Mouse (Mus musculus): ENCODE data around the gene Tgif1. TPM values are rescaled to one million over a fixed set of nuclear protein-coding genes. Genes with fewer than 3 reads are reported as not detected.
"Not testable (repeated sequence)": the region's sequence is repeated elsewhere in the genome, so short reads cannot be mapped to it uniquely, and the experiment has no call there.

The Tgif1 gene
- polyA plus RNA-seq, 1 experiment from 2014 or later: 60.3 TPM

DNA sequence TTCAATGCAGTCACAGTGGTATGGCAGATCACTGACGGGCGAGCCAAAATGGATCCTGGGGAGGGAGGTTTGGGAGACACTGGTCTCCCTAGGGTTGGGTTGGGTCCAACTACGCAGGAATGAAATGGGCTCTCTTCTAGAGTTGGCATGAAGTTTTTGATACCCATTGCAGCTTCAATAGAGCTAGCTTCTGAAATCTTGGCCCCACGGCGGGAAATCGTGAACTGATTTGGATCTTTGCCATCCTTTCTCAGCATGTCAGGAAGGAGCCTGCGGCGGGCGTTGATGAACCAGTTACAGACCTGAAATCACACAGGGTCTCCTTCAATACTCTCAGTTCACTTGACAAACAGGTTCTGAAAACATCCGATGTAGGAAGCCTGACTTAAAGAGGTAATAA lies 8.4 kb downstream of the Tgif1 start:
- Histone ChIP-seq H3K36me3 (ENCODE audit: insufficient read depth) (peaks cover 56% of the 10 kb centered on the region), H3K27me3 (ENCODE audit: insufficient read depth, low read length) (no peaks in the 10 kb centered on the region), H3K9ac (no peak overlapping the region; the same call in 1 of the 2 replicates), H3K4me3 (ENCODE audit: low read depth, low read length) (no peak overlapping the region), H3K4me2 (peak overlapping the region; percentile 7; the same call in 1 of the 2 replicates), H3K9me3 (ENCODE audit: low read depth, low read length) (no peaks in the 10 kb centered on the region), H3K4me1 (ENCODE audit: insufficient read depth) (peaks cover 11% of the 10 kb centered on the region), H3K27ac (ENCODE audit: low read depth) (peak overlapping the region; percentile 79)
- ATAC-seq (ENCODE audit: insufficient read depth) (no peak), DNase-seq (peak; percentile 71)
- WGBS: 41% methylated on average over 10 of the region's 10 CpGs
- no peak for TF ChIP-seq CTCF (IDR thresholded peaks at IDR 0.05; ENCODE audit: low read depth)

DNA sequence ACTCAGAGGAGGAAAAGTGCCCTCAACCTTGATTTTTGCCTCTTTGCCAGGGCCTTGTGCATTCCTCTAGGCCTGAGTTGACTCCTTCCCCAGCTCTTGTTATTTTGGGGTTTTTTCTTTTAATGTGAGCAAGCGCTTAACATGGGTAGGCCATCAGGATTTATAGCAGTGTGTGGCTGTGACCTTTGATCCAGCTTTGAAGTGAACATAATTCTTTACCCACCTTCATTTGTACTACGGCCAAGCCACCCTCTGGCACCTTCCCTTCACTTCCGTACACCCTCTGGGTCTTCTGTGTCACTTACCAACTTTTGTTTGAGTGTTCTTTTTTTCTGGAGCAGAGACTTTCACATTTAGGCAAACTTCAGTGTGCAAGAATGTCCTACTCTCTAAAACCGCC lies 10.1 kb downstream of the Tgif1 start:
- WGBS: 85% methylated on average over 4 of the region's 4 CpGs
- Histone ChIP-seq H3K27me3 (ENCODE audit: insufficient read depth, low read length) (no peaks in the 10 kb centered on the region), H3K27ac (ENCODE audit: low read depth) (no peak overlapping the region), H3K4me3 (ENCODE audit: low read depth, low read length) (no peak overlapping the region), H3K9ac (no peak overlapping the region), H3K4me1 (ENCODE audit: insufficient read depth) (peaks cover 11% of the 10 kb centered on the region), H3K36me3 (ENCODE audit: insufficient read depth) (peaks cover 63% of the 10 kb centered on the region), H3K4me2 (no peak overlapping the region), H3K9me3 (ENCODE audit: low read depth, low read length) (no peaks in the 10 kb centered on the region)
- DNase-seq (no peak), ATAC-seq (ENCODE audit: insufficient read depth) (no peak)
- TF ChIP-seq CTCF (IDR thresholded peaks at IDR 0.05; ENCODE audit: low read depth): no peak

DNA sequence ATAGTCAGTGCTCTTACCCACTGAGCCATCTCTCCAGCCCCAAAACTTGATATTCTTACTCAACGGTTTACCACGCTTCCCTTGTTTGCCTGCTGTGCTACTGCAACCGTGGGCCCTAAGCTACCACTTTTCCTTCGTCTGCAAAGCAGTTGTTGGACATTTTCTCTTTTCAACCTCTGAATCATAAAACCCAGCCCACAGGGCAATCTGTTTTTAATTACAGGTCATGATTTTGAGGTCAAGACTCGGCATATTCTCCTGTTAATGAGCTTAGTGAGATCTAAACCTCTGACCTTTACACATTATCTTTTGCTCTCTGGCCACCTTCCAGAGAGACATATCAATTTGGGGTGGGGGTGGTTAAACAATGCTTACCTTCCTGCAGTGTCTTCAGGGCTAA lies 14.8 kb downstream of the Tgif1 start:
- Histone ChIP-seq H3K4me2 (no peak overlapping the region), H3K27ac (ENCODE audit: low read depth) (no peak overlapping the region), H3K36me3 (ENCODE audit: insufficient read depth) (peaks cover 36% of the 10 kb centered on the region), H3K4me3 (ENCODE audit: low read depth, low read length) (no peak overlapping the region), H3K9me3 (ENCODE audit: low read depth, low read length) (no peaks in the 10 kb centered on the region), H3K27me3 (ENCODE audit: insufficient read depth, low read length) (no peaks in the 10 kb centered on the region), H3K4me1 (ENCODE audit: insufficient read depth) (0 out of 2 replicates have a peak, but pooled peaks cover 5% of the 10 kb centered on the region), H3K9ac (no peak overlapping the region)
- no peak for TF ChIP-seq CTCF (IDR thresholded peaks at IDR 0.05; ENCODE audit: low read depth)
- ATAC-seq (ENCODE audit: insufficient read depth) (no peak), DNase-seq (no peak)
- WGBS: 73% methylated on average over 5 of the region's 5 CpGs

DNA sequence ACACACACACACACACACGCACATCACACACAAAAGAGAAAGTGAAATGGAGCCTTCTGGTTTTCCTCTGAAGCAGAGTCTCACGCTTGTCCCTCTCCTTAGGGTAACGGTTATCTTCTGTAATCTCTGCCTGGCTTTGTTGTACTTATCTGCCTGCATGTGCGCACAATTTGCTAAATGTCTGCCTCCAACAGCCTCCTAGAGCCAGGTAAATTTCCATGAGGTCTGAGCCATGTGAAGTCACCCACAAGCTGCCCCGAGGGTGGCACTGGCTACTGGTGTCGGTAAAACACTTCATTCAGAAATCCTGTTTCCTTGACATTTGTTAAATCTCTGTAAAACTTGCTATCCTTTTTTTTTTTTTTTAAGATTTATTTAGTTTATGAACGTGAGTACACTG lies 15.3 kb downstream of the Tgif1 start:
- H3K9ac ChIP-seq: no peak overlapping the region
- ATAC-seq (ENCODE audit: insufficient read depth) (no peak), DNase-seq (no peak)

DNA sequence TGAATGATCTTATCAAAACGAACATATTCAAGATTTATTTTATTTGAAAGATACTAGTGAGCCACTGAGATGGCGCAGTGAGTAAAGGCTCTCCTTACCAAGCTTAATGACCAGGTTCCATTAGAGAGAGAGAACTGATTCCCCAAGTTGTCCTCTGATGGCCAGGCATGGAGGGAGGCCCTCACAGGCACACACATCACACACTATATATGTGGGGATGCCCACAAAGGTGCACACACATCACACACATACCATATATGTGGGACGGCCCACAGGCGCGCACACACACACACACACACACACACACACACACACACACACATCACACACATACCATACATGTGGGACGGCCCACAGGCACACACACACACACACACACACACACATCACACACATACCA lies 15.9 kb downstream of the Tgif1 start:
- not testable (repeated sequence) for DNase-seq; H3K27ac ChIP-seq (ENCODE audit: low read depth); H3K9ac ChIP-seq; H3K9me3 ChIP-seq (ENCODE audit: low read depth, low read length); H3K4me1 ChIP-seq (ENCODE audit: insufficient read depth); ATAC-seq (ENCODE audit: insufficient read depth); H3K27me3 ChIP-seq (ENCODE audit: insufficient read depth, low read length); H3K4me2 ChIP-seq; H3K4me3 ChIP-seq (ENCODE audit: low read depth, low read length)
- WGBS: 96% methylated on average over 6 of the region's 6 CpGs
- peaks cover 26% of the 10 kb centered on the region for H3K36me3 ChIP-seq (ENCODE audit: insufficient read depth)

More for the DNA sequence above, 15.3 kb downstream of the Tgif1 start:
- Histone ChIP-seq H3K4me1 (ENCODE audit: insufficient read depth) (0 out of 2 replicates have a peak, but pooled peaks cover 5% of the 10 kb centered on the region), H3K27me3 (ENCODE audit: insufficient read depth, low read length) (no peaks in the 10 kb centered on the region), H3K4me3 (ENCODE audit: low read depth, low read length) (no peak overlapping the region), H3K27ac (ENCODE audit: low read depth) (no peak overlapping the region), H3K36me3 (ENCODE audit: insufficient read depth) (peaks cover 31% of the 10 kb centered on the region), H3K9me3 (ENCODE audit: low read depth, low read length) (no peaks in the 10 kb centered on the region), H3K4me2 (no peak overlapping the region)
- no peak for TF ChIP-seq CTCF (IDR thresholded peaks at IDR 0.05; ENCODE audit: low read depth)
- WGBS: 77% methylated on average over 7 of the region's 7 CpGs

DNA sequence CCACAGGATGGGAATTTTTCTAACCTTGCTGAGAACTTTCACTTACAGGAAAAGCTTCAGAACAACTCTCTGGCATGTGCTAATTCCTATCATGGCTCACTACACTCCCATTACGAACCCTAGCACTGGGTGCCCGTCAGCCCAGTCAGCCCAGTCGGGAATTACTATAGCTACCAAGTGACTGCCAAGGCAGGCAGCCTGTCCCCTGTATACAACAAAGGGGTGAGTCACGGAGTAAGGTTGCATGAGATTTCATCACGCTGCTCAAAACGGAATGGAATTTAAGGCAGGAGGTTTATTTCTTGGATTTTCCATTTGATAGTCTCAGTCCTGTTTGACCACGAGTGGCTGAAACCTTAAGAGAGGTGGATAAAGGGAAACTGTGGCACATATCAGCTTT lies 16.5 kb downstream of the Tgif1 start:
- WGBS: 65% methylated on average over 7 of the region's 7 CpGs
- no peak overlapping the region for H3K4me2 ChIP-seq
- no peak overlapping the region for H3K9ac ChIP-seq
- H3K36me3 ChIP-seq (ENCODE audit: insufficient read depth): peaks cover 20% of the 10 kb centered on the region; the same call in 1 of the 2 replicates
- H3K4me1 ChIP-seq (ENCODE audit: insufficient read depth): 0 out of 2 replicates have a peak, but pooled peaks cover 5% of the 10 kb centered on the region
- H3K27me3 ChIP-seq (ENCODE audit: insufficient read depth, low read length): no peaks in the 10 kb centered on the region
- no peak overlapping the region for H3K4me3 ChIP-seq (ENCODE audit: low read depth, low read length)
- H3K9me3 ChIP-seq (ENCODE audit: low read depth, low read length): no peaks in the 10 kb centered on the region
- no peak overlapping the region for H3K27ac ChIP-seq (ENCODE audit: low read depth)
- DNase-seq (no peak), ATAC-seq (ENCODE audit: insufficient read depth) (no peak)
- TF ChIP-seq CTCF (IDR thresholded peaks at IDR 0.05; ENCODE audit: low read depth): no peak

DNA sequence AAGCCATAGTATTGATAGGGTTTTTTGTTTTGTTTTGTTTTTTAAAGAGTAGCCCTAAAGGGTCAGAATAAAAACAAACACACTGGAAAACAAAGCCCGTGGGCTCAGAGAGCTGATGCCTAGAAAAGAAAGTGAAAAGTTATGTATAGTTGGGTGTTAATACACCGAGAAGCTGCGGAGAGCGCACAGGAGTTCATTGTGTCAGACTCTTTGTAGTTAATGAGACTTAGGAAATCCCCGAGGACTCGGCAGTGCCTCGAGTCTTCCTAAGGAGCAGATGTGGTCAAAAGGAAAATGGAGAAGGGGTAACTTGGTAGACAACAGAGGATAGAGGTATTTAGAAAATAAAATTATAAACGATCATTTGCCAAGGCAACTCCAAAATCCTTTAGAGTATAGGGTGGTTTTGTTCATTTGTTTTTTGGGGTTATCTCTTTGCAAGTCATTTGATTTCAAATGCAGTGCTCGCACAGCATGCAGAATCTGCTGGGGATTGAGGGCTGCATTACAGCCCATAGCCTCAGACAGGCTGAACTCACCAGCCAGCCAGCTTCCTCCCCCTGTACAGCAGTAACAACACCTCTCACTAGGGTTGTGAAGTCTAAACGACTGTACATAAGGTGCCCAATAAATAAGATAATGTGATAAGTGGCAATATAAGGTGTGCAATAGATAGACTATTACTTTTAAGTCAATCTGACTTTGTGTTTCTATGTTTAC lies 18.1 kb downstream of the Tgif1 start:
- no peaks in the 10 kb centered on the region for H3K27me3 ChIP-seq (ENCODE audit: insufficient read depth, low read length)
- H3K4me3 ChIP-seq (ENCODE audit: low read depth, low read length): peak overlapping the region; percentile 40
- DNase-seq (no peak), ATAC-seq (ENCODE audit: insufficient read depth) (no peak)
- 9% methylated on average over 10 of the region's 10 CpGs for WGBS
- H3K4me2 ChIP-seq: peak overlapping the region; percentile 81
- H3K27ac ChIP-seq (ENCODE audit: low read depth): no peak overlapping the region
- peak overlapping the region; percentile 40 for H3K9ac ChIP-seq
- no peak for TF ChIP-seq CTCF (IDR thresholded peaks at IDR 0.05; ENCODE audit: low read depth)
- H3K9me3 ChIP-seq (ENCODE audit: low read depth, low read length): no peaks in the 10 kb centered on the region
- H3K4me1 ChIP-seq (ENCODE audit: insufficient read depth): 0 out of 2 replicates have a peak, but pooled peaks cover 5% of the 10 kb centered on the region
- peaks cover 10% of the 10 kb centered on the region; the same call in 1 of the 2 replicates for H3K36me3 ChIP-seq (ENCODE audit: insufficient read depth)
